Mouse (Mus musculus) megakaryocyte-erythroid progenitor cell, adult 5-6 weeks (primary cell): ENCODE measurements around the gene Nxnl1. TPM values are rescaled to one million over a fixed set of nuclear protein-coding genes. Genes with fewer than 3 reads are reported as not detected.

Source experiments
- ATAC-seq: replicated peaks from 2 replicates; pipeline ENCODE4 v1.8.0; 2016; ENCODE audit warnings: mild to moderate bottlenecking, inconsistent platforms; ENCODE audit not compliant: severe bottlenecking, poor library complexity, low FRiP score, low TSS enrichment
- total RNA-seq, 2 experiments: library from RNA; stranded (forward) in 1 of 2; stranded (reverse) in 1 of 2; fragments of 200-1000, 215-1000 nt in 1 of 2; fragments of >200 nt in 1 of 2; fragmentation: Nextera tagmentation in 1 of 2; gene quantifications; 2 replicates each; pipeline ENCODE4 v1.2.3; 2014 to 2017

Nxnl1 gene
- total RNA-seq (2014; fragmentation: Nextera tagmentation) = not detected in 2 replicates
- not detected in 2 replicates for total RNA-seq (2017)

- no peak for ATAC-seq
Measured at GRCm38 (mm10) chr8:71566501-71566900, at the start of gene Nxnl1. Gene Nxnl1 (minus strand): TSS chr8:71566601.

GRCm38 (mm10) chr8:71613418-71613817, 47.0 kb upstream of the Nxnl1 start:
- ATAC-seq = no peak

DNA sequence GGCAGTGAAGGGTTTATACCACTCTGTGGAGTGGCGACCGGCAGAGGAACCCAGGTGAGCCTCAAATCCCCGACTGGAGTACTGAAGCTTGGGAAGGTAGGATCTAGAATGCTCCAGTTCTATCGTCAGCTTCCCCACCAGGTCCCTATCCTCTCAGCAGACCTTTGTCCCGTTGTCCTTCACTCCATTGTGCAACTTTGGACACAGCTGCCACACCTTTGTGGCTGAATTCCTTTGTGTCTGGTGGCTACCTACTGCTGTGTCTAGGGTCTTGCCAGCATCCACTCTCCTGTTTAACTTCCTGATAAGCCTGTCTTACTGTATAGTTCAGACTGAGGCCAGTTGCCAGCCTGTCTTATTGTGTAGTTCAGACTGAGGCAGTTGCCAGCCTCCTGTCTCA, 45.7 kb upstream of the Nxnl1 start:
- ATAC-seq = no peak

GRCm38 (mm10) chr8:71610822-71611651, 44.6 kb upstream of the Nxnl1 start, which contains the start of gene Colgalt1:
Gene Colgalt1 (plus strand): TSS chr8:71610998.
- peak; percentile 98 for ATAC-seq

GRCm38 (mm10) chr8:71604021-71604420, 37.6 kb upstream of the Nxnl1 start:
- ATAC-seq = no peak

GRCm38 (mm10) chr8:71602666-71603334, 36.4 kb upstream of the Nxnl1 start:
- ATAC-seq = 0 out of 2 replicates have a peak, but pooled peaks have one; percentile 23

DNA sequence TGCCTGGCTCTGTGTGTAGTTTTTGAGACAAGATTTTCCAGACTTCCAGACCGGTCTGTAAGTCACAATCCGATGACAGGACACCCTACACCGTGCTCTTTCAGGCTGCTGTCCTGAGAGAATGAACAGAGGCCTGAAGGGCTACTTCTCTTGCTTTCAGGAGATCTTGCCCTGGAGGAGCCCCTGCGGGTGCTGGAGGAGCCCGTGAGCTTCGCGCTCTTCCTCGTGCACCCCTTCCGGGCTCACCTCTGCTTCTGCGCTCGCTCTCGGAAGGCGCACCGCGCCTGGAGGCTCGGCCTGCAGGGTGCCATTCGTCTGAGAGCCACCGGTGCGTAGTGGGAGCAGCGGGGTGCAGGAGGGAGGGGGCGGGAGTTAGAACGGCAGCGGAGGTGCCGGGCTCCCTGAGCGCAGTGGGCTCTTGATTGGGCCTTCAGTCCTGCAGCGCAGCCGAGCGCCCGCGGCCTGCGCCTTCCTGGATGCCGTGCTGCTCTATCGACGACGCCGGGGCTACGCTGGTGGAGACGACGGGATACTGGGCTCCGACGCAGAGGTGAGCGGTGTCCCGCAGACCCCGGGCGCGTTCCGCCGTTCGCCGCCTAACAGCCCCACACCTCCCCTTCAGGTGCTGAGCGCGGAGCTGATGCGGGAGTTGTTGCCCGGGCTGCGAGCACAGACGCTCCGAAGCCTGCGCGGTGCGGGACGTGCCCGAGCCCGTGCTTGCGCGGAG, 35.7 kb upstream of the Nxnl1 start:
- 0 out of 2 replicates have a peak, but pooled peaks have one; percentile 18 for ATAC-seq

- ATAC-seq = no peak
Measured at GRCm38 (mm10) chr8:71598841-71599240, 32.4 kb upstream of the Nxnl1 start.

- no peak for ATAC-seq
Measured at GRCm38 (mm10) chr8:71598375-71598774, 32.0 kb upstream of the Nxnl1 start.

DNA sequence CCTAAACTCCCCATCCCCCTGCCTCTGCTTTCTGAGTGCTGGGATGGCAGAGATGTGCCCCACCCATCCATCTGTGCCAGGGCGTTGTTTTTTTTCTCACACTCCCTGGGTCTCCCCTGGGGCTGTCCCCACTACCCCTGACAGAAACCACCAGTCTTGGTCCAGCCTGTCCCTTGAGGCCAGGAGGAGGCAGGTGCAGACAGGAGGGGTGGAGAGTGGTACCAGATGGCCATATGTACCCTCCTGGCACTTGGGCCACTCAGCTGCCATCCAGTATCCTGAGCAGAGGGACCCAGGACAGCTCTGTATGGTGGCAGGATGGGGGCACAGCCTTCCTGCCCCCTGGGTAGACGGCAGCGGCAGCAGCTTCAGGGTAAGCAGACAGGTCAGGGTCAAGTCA, 31.1 kb upstream of the Nxnl1 start, which contains the start of gene Fam129c:
Fam129c (plus strand) TSS at position 198 of the 400 bp plus-strand sequence.
- ATAC-seq = no peak

- no peak for ATAC-seq
Measured at GRCm38 (mm10) chr8:71596798-71597197, 30.4 kb upstream of the Nxnl1 start.

GRCm38 (mm10) chr8:71596384-71596783, 30.0 kb upstream of the Nxnl1 start:
- ATAC-seq = no peak

- peak; percentile 50 for ATAC-seq
Measured at GRCm38 (mm10) chr8:71595862-71596261, 29.5 kb upstream of the Nxnl1 start.

DNA sequence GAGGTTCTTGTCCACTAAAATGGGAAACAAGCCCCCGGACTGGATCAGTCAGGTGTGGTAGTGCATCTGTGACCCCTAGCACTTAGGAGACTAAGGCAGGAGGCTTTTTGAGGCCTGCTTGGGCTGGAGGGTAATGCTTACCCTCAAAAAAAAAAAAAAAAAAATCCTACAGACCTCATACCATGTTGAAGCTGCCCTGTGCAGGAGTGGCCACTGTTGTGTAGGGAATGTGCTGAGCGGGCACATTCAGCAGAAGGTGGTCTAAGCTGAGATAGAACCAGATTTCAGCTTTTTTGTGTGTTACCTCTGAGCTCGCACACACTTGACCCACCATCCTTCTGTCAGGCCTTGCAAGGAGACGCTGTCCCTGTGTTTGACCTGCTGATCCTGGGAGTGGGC, 27.9 kb upstream of the Nxnl1 start:
- ATAC-seq = no peak

- ATAC-seq = no peak
Measured at GRCm38 (mm10) chr8:71593556-71594323, 27.3 kb upstream of the Nxnl1 start.

DNA sequence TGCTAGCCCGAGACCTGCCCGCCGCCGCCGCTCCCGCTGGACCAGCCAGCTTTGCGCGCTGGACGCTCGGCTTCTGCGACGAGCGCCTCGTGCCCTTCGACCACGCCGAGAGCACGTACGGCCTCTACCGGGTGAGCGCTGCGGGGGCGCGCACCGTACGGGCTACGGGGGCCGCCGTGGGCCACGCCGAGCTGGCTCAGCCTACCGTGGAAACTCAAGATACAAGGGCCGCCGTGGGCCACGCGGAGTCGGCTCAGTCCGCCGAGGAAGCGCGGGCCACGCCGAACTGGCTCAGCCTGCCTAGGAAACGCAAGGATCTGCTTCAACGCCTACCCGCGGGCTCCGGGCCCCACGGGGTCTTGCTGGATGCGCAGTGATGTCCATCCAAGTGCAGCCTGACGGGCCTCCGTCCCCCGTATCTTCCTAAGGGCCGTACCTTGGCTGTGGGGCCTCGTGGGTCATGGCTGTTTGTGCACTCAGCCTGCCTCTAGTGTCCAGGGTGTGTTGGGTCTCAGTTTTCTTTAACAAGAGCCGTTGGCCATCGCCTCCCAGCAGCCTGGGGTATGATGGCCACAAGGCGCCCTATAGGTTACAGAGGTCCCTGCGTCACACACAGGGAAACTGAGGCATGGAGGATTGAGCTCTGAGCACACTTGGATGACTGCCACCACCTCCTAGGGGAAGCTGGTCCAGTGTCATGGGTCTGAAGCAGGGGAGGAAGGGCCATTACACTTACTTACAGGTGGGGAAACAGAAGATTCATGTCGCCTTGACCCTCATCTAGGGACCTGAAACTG, 26.2 kb upstream of the Nxnl1 start:
- no peak for ATAC-seq

DNA sequence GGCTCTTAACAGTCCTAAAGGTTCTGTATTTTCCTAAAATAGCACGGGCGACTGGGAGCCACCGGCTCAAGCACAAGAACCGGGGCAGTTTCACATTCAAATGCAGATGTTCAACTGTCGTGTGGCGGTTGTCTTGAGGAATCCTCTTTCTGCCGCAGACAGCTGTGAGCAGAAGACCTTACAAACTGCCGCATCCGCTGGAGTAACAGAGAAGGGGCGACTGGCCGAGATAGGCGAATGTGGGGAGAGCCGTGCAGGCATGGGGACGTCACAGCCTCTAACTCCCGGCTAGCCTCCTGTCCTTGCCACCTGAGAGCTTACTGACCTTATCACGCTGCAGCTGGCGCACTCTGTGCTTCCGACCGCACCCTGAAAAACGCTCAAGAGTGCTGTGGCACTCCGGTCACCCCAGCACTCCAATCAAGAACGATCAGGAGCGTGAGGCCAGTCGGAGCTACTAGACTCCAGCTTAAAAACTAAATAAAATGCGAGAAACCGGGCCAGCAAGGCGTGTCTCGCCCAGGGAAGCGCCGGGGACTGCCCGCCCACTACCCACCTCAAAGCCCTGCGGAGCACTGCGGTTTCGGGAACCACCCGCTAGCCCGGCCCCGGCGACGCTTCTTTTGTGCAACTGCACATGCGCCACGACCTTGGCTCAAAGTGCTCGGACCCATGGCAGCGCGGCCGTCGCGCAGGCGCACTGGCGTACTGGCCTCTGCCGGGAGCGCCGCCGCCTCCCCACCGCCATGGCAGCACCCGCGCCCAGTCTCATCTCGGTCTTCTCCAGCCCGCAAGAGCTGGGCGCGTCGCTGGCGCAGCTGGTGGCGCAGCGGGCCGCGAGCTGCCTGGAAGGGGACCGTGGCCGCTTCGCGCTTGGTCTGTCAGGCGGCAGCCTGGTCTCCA, 25.3 kb upstream of the Nxnl1 start, which contains the start of gene Pgls:
Pgls (plus strand) TSS at position 706 of the 903 bp plus-strand sequence.
- peak; percentile 87 for ATAC-seq
